Mouse (Mus musculus) midbrain, embryonic 15.5 days (tissue): ENCODE results near the gene Kitl. TPM values are rescaled to one million over a fixed set of nuclear protein-coding genes. Genes with fewer than 3 reads are reported as not detected.
A peak's percentile ranks its signal among the peaks of the same experiment; 100 is the strongest.

Experiments used
- ATAC-seq: fragments of 200-750 bp; cut with Nextera tagmentation; replicated peaks from 2 replicates; pipeline ENCODE4 v1.8.0; 2017; ENCODE audit warnings: moderate TSS enrichment
- H3K27ac ChIP-seq: fragments of 300-500 bp; sonication (generic); 2 replicates; pipeline ENCODE4 v1.5.1; 2015; ENCODE audit warnings: mild to moderate bottlenecking, inconsistent platforms
- H3K27me3 ChIP-seq: fragments of 300-500 bp; sonication (generic); replicated peaks from 2 replicates; pipeline ENCODE4 v1.6.1; 2015; ENCODE audit warnings: inconsistent platforms
- H3K36me3 ChIP-seq: fragments of 300-500 bp; sonication (generic); replicated peaks from 2 replicates; pipeline ENCODE4 v1.6.1; 2015; ENCODE audit warnings: inconsistent platforms
- H3K4me1 ChIP-seq: fragments of 300-500 bp; sonication (generic); 2 replicates; pipeline ENCODE4 v1.6.1; 2015; ENCODE audit warnings: inconsistent platforms
- H3K4me2 ChIP-seq: fragments of 300-500 bp; sonication (generic); 2 replicates; pipeline ENCODE4 v1.6.1; 2015; ENCODE audit warnings: inconsistent platforms, mild to moderate bottlenecking, moderate library complexity
- H3K4me3 ChIP-seq: fragments of 300-500 bp; sonication (generic); 2 replicates; pipeline ENCODE4 v1.5.1; 2015; ENCODE audit warnings: mild to moderate bottlenecking, inconsistent platforms
- H3K9ac ChIP-seq: fragments of 300-500 bp; sonication (generic); 2 replicates; pipeline ENCODE4 v1.6.1; 2015; ENCODE audit warnings: mild to moderate bottlenecking, inconsistent platforms
- H3K9me3 ChIP-seq: fragments of 300-500 bp; sonication (generic); 2 replicates; pipeline ENCODE4 v1.6.1; 2016; ENCODE audit warnings: inconsistent platforms
- WGBS: fragments of 180-500 bp; shearing (Covaris S2); methylation state at CpG from one replicate; pipeline ENCODE4 v1.1.7; 2015; ENCODE audit warnings: mixed read lengths; 5-methylcytosine and 5-hydroxymethylcytosine counted together
- polyA plus RNA-seq: library from polyadenylated mRNA; unstranded; fragments of >200 nt; fragmentation: Nextera tagmentation; extraction: Ambion mirVana; gene quantifications from 2 replicates; pipeline ENCODE4 v1.2.1, GENCODE M21; 2015

Kitl gene
- polyA plus RNA-seq, 1 experiment from 2014 or later, result 44.8 TPM

DNA sequence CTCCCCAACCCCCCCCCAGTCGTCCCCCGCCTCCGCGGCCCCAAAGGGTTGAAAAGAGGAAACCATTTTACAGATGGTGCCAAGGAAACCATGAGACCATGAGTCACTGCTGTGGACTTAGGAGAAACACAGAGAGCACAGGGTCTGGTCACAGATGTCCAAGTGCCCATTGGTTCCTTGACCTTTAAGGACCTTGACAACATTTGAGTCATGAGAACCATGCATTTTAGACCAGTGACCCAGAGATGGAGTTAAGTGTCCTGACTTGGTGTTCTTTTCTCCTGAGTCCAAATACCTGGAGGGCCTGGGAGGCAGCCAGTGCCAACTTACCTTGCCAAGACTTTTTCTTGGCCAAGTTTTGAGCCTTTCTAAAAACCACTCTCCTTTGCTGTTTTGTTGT lies 43.9 kb downstream of the Kitl start:
- 90% methylated on average over 4 of the region's 4 CpGs for whole genome bisulfite sequencing
- Histone ChIP-seq H3K27me3 (no peaks in the 10 kb centered on the region), H3K9me3 (no peaks in the 10 kb centered on the region), H3K36me3 (no peaks in the 10 kb centered on the region), H3K4me3 (no peak overlapping the region), H3K9ac (no peak overlapping the region), H3K27ac (no peak overlapping the region), H3K4me1 (no peaks in the 10 kb centered on the region), H3K4me2 (no peak overlapping the region)
- ATAC-seq, result no peak

DNA sequence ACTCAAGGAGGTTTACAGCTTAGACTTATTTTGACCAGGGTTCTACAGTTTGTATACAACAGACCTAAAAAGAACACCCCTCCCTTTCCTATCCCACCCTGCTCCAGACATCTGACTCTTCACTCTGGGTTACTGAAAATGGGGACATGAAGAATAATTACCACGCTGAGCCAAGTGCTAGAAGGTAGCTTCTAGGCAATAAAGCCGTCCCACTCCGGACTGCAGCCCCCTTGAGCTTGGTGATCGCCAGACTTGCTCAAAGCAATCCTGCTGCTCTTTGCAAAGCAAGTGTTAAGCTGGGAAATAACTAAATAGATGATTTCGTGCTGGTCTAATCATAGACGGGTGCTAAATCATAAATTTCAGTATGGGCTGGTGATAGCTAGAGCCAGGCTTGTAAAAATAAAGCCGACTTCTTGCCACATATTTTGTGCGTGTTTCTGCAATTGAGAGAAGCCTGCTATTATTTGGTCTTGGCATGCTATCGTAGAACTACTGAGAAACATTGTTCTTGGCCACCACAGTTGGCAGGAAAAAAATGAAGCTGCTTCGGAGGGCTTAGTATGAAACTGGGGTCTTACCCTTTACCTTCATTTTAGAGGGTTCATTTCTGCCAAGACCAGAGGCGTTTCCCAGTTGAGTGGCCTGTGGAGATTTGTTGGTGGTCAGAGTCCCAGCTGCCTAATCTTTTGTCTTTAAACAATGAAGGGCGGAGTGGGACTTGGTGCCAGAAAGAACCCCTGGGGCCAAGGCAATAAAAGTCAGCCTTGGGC lies 50.3 kb downstream of the Kitl start:
- Histone ChIP-seq H3K4me1 (peaks cover 5% of the 10 kb centered on the region; the same call in 1 of the 2 replicates), H3K27me3 (no peaks in the 10 kb centered on the region), H3K27ac (no peak overlapping the region), H3K4me2 (no peak overlapping the region; the same call in 1 of the 2 replicates), H3K9me3 (no peaks in the 10 kb centered on the region), H3K9ac (no peak overlapping the region), H3K4me3 (no peak overlapping the region), H3K36me3 (no peaks in the 10 kb centered on the region)
- peak; percentile 74 for ATAC-seq
- WGBS, result 16% methylated on average over 12 of the region's 12 CpGs

DNA sequence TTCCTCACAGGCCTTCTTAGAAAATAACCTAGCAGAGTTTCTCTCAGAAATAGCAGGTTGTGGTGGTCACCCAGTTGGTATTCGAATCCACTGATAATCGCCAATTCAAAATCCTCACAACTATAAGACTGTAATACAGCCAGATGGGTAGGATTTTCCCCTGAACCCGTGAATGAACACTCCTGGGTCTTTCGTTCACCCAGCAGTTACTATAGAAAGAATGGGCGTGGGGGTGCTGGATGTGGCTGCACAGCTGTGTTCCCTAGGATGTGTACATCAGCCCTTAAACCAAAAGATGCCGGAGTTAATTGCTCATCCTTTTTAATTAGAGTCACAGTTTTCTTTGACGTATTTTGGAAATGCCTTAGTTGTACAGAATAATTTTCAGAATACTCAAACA lies 50.9 kb downstream of the Kitl start:
- H3K27me3 ChIP-seq, result no peaks in the 10 kb centered on the region
- 0 out of 2 replicates have a peak, but pooled peaks have one; percentile 52 for ATAC-seq
- no peaks in the 10 kb centered on the region for H3K9me3 ChIP-seq
- H3K9ac ChIP-seq, result no peak overlapping the region
- H3K4me1 ChIP-seq, result peaks cover 5% of the 10 kb centered on the region; the same call in 1 of the 2 replicates
- H3K36me3 ChIP-seq, result no peaks in the 10 kb centered on the region
- WGBS, result 18% methylated on average over 7 of the region's 7 CpGs
- H3K4me3 ChIP-seq, result no peak overlapping the region
- H3K27ac ChIP-seq, result no peak overlapping the region
- no peak overlapping the region; the same call in 1 of the 2 replicates for H3K4me2 ChIP-seq

DNA sequence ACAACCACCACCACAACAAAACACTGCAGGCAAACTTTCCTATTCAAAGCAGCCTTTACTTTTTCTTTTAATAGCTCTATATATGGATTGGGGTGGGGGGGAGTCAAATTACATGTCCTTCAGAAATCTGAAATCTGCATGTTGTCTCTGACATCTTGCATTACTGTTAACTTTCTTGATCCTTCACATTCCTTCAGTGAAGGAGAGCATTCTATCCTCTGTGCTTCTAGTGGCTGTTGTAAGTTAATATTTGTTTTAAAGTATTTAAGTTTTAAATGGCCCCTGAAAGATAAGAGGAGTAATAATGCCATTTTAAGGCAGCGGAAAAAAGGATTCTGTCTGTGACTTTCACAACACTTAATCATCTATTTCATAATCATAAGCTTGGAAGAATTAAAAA lies 57.2 kb downstream of the Kitl start:
- no peak overlapping the region for H3K4me2 ChIP-seq
- no peaks in the 10 kb centered on the region for H3K36me3 ChIP-seq
- H3K9me3 ChIP-seq, result no peaks in the 10 kb centered on the region
- no peak for ATAC-seq
- no peak overlapping the region for H3K9ac ChIP-seq
- no peak overlapping the region for H3K27ac ChIP-seq
- no peaks in the 10 kb centered on the region for H3K27me3 ChIP-seq
- 100% methylated on average over 1 of the region's 1 CpGs for WGBS
- no peaks in the 10 kb centered on the region for H3K4me1 ChIP-seq
- H3K4me3 ChIP-seq, result no peak overlapping the region

DNA sequence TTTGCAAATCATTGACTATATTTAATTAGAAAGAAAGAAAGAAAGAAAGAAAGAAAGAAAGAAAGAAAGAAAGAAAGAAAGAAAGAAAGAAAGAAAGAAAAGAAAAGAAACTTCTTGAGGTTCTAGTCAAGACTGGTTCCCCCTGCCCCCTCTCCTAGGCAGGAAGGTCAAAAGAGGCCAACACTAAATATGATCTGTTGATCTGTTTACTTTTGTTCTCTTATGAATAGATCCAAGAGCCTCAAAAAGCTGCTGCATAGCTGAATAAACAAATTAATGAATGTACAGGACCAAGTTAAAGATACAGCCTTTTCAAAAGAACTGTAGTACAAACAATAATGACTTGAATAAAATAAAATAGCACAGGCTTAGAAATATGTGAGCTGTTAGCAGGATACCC lies 57.7 kb downstream of the Kitl start:
- ATAC-seq, result no peak
- Histone ChIP-seq H3K4me2 (no peak overlapping the region), H3K9ac (no peak overlapping the region), H3K27ac (no peak overlapping the region), H3K4me3 (no peak overlapping the region), H3K27me3 (no peaks in the 10 kb centered on the region), H3K9me3 (no peaks in the 10 kb centered on the region), H3K4me1 (no peaks in the 10 kb centered on the region), H3K36me3 (no peaks in the 10 kb centered on the region)

DNA sequence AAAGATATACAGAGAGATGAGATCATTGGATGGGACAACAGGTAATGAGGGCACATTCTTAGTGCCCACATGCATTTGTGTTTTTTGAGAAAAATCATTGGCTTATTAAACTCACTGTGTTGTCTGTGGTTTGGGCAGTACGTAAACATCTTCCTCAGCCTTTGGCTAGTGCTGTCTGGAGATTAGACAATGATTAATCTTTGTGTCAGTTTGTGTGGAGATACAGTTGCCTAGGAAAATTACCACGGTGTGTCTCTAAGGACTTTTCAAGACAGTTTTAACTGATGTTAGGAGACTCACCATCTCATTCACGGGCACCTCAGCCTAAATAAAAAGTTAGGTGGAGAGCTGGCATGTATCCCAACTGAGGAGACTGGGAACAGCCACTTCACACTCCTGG lies 85.7 kb downstream of the Kitl start:
- Histone ChIP-seq H3K9ac (no peak overlapping the region), H3K4me3 (no peak overlapping the region), H3K36me3 (no peaks in the 10 kb centered on the region), H3K4me1 (no peaks in the 10 kb centered on the region), H3K27ac (no peak overlapping the region), H3K27me3 (no peaks in the 10 kb centered on the region), H3K4me2 (no peak overlapping the region), H3K9me3 (no peaks in the 10 kb centered on the region)
- WGBS, result 76% methylated on average over 3 of the region's 3 CpGs
- ATAC-seq, result no peak

DNA sequence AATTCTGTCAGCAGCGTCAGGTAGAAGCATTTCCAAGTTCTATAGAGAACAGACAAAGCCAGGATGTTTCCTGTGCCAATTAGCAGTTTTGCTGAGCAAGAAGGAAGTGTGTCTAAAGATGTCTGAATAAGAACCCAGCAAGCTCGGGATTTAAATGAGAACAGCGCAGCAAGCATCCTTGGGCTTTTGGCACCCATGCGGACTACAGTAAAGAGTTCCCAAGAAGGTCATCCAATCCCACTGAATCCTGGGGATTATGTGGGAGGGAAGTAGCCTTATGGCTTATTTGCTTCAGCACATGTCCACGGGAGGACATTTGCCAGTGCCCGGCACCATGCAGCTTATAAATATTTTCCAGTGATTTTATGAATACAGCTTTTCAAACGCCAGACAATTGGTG lies 95.8 kb downstream of the Kitl start:
- peak overlapping the region; percentile 6; the same call in 1 of the 2 replicates for H3K4me3 ChIP-seq
- no peak overlapping the region for H3K9ac ChIP-seq
- peak; percentile 85 for ATAC-seq
- peaks cover 7% of the 10 kb centered on the region; the same call in 1 of the 2 replicates for H3K4me1 ChIP-seq
- H3K9me3 ChIP-seq, result no peaks in the 10 kb centered on the region
- no peaks in the 10 kb centered on the region for H3K27me3 ChIP-seq
- peak overlapping the region; percentile 37 for H3K4me2 ChIP-seq
- WGBS, result 17% methylated on average over 7 of the region's 7 CpGs
- H3K36me3 ChIP-seq, result no peaks in the 10 kb centered on the region
- H3K27ac ChIP-seq, result no peak overlapping the region

DNA sequence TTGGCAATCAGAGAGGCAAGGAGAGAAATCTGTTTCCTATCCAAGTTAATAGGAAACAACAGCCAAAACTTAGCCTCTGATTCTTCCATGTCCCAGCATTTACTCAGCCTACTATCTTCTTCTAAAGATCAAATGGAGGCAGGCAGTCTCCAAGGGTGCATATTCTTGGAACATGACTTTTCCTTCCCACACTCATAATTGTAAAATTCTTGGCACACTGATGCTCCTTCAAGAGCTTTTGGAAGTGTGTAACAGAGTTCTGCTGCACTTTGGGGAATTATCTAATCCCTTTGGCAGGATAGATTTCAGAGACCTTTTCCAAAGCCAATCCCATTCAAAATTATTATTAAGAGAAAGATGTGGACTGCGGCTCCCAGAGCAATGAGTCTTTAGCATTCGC lies 100.1 kb downstream of the Kitl start:
- H3K4me3 ChIP-seq, result no peak overlapping the region
- no peak overlapping the region for H3K9ac ChIP-seq
- H3K36me3 ChIP-seq, result no peaks in the 10 kb centered on the region
- no peaks in the 10 kb centered on the region for H3K9me3 ChIP-seq
- no peak overlapping the region for H3K4me2 ChIP-seq
- H3K27me3 ChIP-seq, result no peaks in the 10 kb centered on the region
- H3K4me1 ChIP-seq, result peaks cover 6% of the 10 kb centered on the region; the same call in 1 of the 2 replicates
- whole genome bisulfite sequencing, result 87% methylated on average over 2 of the region's 2 CpGs
- ATAC-seq, result no peak
- H3K27ac ChIP-seq, result no peak overlapping the region

DNA sequence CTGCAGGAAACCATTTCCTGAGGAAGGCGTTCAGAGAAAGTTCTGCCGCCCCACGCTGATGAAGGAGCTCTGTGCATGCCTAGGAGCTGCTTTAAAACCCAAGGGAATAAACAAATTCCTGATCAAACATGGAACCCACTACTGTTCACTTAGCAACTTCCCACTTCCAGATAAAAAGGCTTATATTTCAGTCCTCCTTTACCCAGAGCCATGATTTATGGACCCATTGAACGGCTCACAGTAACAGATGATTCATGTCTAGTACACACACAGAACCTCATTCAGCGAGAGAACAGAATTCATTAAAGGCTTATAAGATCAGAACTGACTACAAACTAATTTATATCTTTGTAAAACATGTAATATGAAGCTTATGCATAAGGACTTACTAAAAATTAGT lies 109.0 kb downstream of the Kitl start:
- H3K9ac ChIP-seq, result no peak overlapping the region
- H3K27me3 ChIP-seq, result no peaks in the 10 kb centered on the region
- peaks cover 5% of the 10 kb centered on the region; the same call in 1 of the 2 replicates for H3K4me1 ChIP-seq
- H3K9me3 ChIP-seq, result no peaks in the 10 kb centered on the region
- no peak overlapping the region for H3K4me3 ChIP-seq
- WGBS, result 91% methylated on average over 5 of the region's 5 CpGs
- no peak overlapping the region for H3K4me2 ChIP-seq
- H3K36me3 ChIP-seq, result no peaks in the 10 kb centered on the region
- no peak overlapping the region for H3K27ac ChIP-seq
- no peak for ATAC-seq

DNA sequence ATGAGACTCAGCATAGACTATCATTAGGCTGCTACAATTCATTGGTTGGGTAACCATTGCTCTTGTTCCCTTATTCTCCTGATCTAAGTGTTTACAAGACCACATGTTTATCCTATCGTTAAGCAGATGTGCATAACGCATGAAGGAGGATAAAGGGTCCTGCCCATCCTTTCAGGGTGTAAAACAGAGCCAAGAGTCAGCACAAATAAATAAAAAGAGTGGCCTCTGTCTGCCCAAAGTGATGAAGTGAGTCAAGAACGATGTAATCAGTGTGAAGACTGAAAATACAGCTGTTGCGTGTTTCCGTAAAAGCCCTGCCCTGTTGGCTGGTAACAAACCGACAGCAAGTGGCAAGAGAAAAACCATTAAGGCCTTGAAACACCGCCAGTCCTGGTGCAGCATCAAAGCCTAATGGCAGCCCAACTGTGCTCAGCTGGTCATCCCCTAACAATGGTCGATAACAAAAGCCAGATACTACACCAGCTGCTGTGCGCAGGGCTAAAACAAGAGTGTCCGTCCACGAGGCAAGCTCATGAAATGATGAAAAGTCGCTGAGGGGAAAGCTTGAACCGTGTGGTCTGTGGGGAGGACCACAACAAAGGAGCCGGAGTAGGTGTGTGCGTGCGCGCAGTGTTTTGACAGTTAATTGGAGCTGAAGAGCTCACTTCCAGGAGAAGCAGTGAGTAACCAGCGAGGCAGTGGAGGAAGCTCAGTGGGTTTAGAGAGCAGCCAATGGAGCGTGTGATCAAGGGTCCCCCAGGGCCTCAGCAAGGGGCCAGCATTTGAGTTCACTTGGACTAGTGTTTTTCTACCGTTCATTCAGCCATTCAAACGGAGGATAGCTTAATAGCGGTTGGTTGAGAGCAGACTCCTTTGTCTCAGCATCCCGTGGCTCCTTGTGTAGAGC lies 112.7 kb downstream of the Kitl start:
- H3K4me2 ChIP-seq, result peak overlapping the region; percentile 35
- peaks cover 5% of the 10 kb centered on the region; the same call in 1 of the 2 replicates for H3K4me1 ChIP-seq
- ATAC-seq, result peak; percentile 89
- H3K4me3 ChIP-seq, result no peak overlapping the region
- no peak overlapping the region for H3K9ac ChIP-seq
- no peaks in the 10 kb centered on the region for H3K9me3 ChIP-seq
- peak overlapping the region; percentile 47 for H3K27ac ChIP-seq
- 28% methylated on average over 23 of the region's 23 CpGs for WGBS
- H3K27me3 ChIP-seq, result no peaks in the 10 kb centered on the region
- no peaks in the 10 kb centered on the region for H3K36me3 ChIP-seq

DNA sequence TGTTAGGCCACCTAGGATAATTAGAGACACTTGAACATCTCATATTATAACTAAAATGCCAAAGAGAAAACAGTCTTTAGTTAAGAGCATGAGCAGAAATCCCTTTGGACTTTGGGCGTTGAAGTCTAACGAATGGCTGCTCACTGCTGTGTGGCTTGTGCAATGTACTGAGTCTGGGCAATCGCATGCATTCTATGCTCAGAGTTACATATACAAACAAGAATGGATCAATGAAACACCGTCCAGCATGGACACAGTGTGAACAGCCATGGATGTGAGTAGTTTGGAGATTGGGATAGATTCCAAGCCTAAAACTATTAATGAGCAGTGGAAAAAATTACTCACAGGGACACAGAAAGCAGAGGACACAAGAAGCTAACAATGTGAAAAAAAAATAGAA lies 116.2 kb downstream of the Kitl start:
- Histone ChIP-seq H3K27me3 (no peaks in the 10 kb centered on the region), H3K4me3 (no peak overlapping the region), H3K36me3 (no peaks in the 10 kb centered on the region), H3K9me3 (no peaks in the 10 kb centered on the region), H3K4me2 (no peak overlapping the region), H3K4me1 (peaks cover 5% of the 10 kb centered on the region; the same call in 1 of the 2 replicates), H3K9ac (no peak overlapping the region), H3K27ac (no peak overlapping the region)
- no peak for ATAC-seq
- 77% methylated on average over 4 of the region's 4 CpGs for WGBS

DNA sequence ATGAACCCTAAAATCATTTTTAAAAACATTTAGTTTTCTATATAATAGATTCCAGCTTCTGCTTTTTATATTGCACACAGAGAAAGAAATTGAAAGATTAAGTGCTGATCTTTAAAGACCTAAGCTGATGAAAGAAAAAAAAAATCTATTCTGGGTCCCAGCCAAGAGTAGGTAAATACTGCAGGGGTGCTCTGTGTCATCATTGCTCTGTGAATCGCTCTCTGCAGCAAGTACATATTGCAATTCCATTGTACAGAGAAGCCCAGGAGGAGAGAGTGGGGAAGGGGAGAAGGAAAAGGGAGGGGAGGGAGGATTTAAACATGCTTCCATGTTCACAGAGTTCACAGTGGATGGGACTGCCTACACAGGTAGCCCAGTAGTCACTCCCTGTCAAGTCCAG lies 116.9 kb downstream of the Kitl start:
- ATAC-seq, result no peak
- no peak overlapping the region for H3K4me3 ChIP-seq
- H3K4me2 ChIP-seq, result no peak overlapping the region
- WGBS, result 52% methylated on average over 1 of the region's 1 CpGs
- no peaks in the 10 kb centered on the region for H3K27me3 ChIP-seq
- H3K27ac ChIP-seq, result no peak overlapping the region
- no peaks in the 10 kb centered on the region for H3K36me3 ChIP-seq
- no peak overlapping the region for H3K9ac ChIP-seq
- H3K4me1 ChIP-seq, result peaks cover 5% of the 10 kb centered on the region; the same call in 1 of the 2 replicates
- no peaks in the 10 kb centered on the region for H3K9me3 ChIP-seq
